ENCODE assay signal across 27 mouse cellular contexts in the genomic region with DNA sequence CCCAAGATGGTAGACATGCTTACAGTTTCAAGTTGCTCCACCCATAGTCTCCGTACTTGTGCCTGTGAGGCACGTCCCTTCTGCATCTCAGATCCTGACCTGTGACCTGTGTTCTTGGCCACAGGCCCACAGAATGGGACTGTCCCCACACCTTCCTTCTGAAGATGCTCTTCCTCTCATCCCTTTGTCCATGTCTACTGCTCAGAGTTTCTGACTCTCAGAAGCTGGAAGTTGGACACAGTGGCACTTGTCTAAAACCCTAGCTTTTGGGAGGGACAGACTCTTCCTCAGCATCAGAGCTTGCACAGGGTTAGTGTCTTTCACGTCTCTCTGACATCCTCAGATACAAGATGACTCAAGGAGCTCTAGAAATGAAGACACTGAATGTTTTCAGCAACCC. TPM values are rescaled to one million over a fixed set of nuclear protein-coding genes. Genes with fewer than 3 reads are reported as not detected.
DNase-seq lines count a peak whose midpoint lies in the region; ATAC-seq lines count a peak whose summit lies in the region.
"Had no signal": no experiment of that assay in that cellular context is flagged by ENCODE, and none has a peak within 500 bp of the region (broad histone marks: within the 10 kb centered on the region; RNA-seq: fewer than 3 reads in every experiment).

No protein-coding gene starts in this region.

- no peaks in the 10 kb centered on the region for H3K36me3 ChIP-seq in hindbrain, embryonic 15.5 days
- H3K36me3 ChIP-seq in hindbrain, embryonic 10.5 days = no peaks in the 10 kb centered on the region
- H3K36me3 ChIP-seq in neural tube, embryonic 15.5 days = no peaks in the 10 kb centered on the region
- H3K36me3 ChIP-seq: embryonic facial prominence, embryonic 12.5 days; heart, embryonic 13.5 days; kidney, embryonic 15.5 days; limb, embryonic 13.5 days had no signal

- 69% methylated on average over 3 of the region's 3 CpGs for WGBS in hindbrain, embryonic 15.5 days
- WGBS in hindbrain, embryonic 10.5 days = 75% methylated on average over 3 of the region's 3 CpGs
- 80% methylated on average over 3 of the region's 3 CpGs for WGBS in neural tube, embryonic 15.5 days

- H3K4me1 ChIP-seq in hindbrain, embryonic 15.5 days (replicated peaks) = peaks cover 19% of the 10 kb centered on the region
- peaks cover 23% of the 10 kb centered on the region for H3K4me1 ChIP-seq in hindbrain, embryonic 10.5 days (replicated peaks)
- peaks cover 25% of the 10 kb centered on the region for H3K4me1 ChIP-seq in neural tube, embryonic 15.5 days

- H3K4me2 ChIP-seq in hindbrain, embryonic 15.5 days = no peak overlapping the region
- no peak overlapping the region for H3K4me2 ChIP-seq in neural tube, embryonic 15.5 days
- H3K4me2 ChIP-seq: embryonic facial prominence, embryonic 12.5 days; heart, embryonic 13.5 days; kidney, embryonic 15.5 days; limb, embryonic 13.5 days; liver, embryonic 11.5 days had no signal

- peak overlapping the region; percentile 58; the same call in 1 of the 2 replicates for H3K27ac ChIP-seq in hindbrain, embryonic 15.5 days (replicated peaks)
- no peak overlapping the region for H3K27ac ChIP-seq in hindbrain, embryonic 10.5 days
- peak overlapping the region; percentile 48; the same call in 1 of the 2 replicates for H3K27ac ChIP-seq in neural tube, embryonic 15.5 days (replicated peaks)
- H3K27ac ChIP-seq: embryonic facial prominence, embryonic 12.5 days; gastrocnemius, adult 2 months; heart, adult 2 months; heart, embryonic 13.5 days; kidney, embryonic 15.5 days; limb, embryonic 13.5 days had no signal

- H3K4me3 ChIP-seq in hindbrain, embryonic 15.5 days = no peak overlapping the region
- H3K4me3 ChIP-seq in hindbrain, embryonic 10.5 days = no peak overlapping the region
- no peak overlapping the region for H3K4me3 ChIP-seq in neural tube, embryonic 15.5 days (replicated peaks)
- H3K4me3 ChIP-seq: embryonic facial prominence, embryonic 12.5 days; gastrocnemius, adult 2 months; heart, adult 2 months; heart, embryonic 13.5 days; kidney, embryonic 15.5 days; limb, embryonic 13.5 days; megakaryocyte, embryonic 14.5 days had no signal

- no peak for DNase-seq in hindbrain, embryonic 10.5 days (ENCODE audit: low spot score)
- DNase-seq in neural tube, embryonic 10.5 days (ENCODE audit: extremely low spot score, low spot score) = no peak
- DNase-seq in T-cell, adult 2 months (ENCODE audit: low spot score) = peak; percentile 11
- peak; percentile 72 for DNase-seq in naive thymus-derived CD4-positive, alpha-beta T cell, adult 2 months (ENCODE audit: low read depth)
- no peak for DNase-seq in kidney, postnatal 14 days
- no peak for DNase-seq in urinary bladder, postnatal 10 days (ENCODE audit: low spot score)
- DNase-seq: adrenal gland, postnatal 25 days; B cell, adult 2 months; cerebellum, adult 11-12 months; cerebellum, adult 9-11 months; gastrocnemius, adult 2 months; heart, adult 2 months; heart, postnatal 10 days; kidney, adult 11 months; kidney, postnatal 4 days; lung, postnatal 4 days; right cerebral cortex, postnatal 4 days had no signal

- H3K9me3 ChIP-seq in hindbrain, embryonic 15.5 days = no peaks in the 10 kb centered on the region
- no peaks in the 10 kb centered on the region for H3K9me3 ChIP-seq in hindbrain, embryonic 10.5 days
- no peaks in the 10 kb centered on the region for H3K9me3 ChIP-seq in neural tube, embryonic 15.5 days (replicated peaks)
- H3K9me3 ChIP-seq: embryonic facial prominence, embryonic 12.5 days; heart, embryonic 13.5 days; kidney, embryonic 15.5 days; limb, embryonic 13.5 days; megakaryocyte, embryonic 14.5 days had no signal

- H3K27me3 ChIP-seq in hindbrain, embryonic 15.5 days = no peaks in the 10 kb centered on the region
- H3K27me3 ChIP-seq in hindbrain, embryonic 10.5 days (ENCODE audit: insufficient read depth, poor library complexity, severe bottlenecking) = peaks cover 12% of the 10 kb centered on the region
- H3K27me3 ChIP-seq in neural tube, embryonic 15.5 days (replicated peaks) = no peaks in the 10 kb centered on the region
- H3K27me3 ChIP-seq: embryonic facial prominence, embryonic 12.5 days; heart, embryonic 13.5 days; kidney, embryonic 15.5 days; Patski had no signal

- no peak overlapping the region for H3K9ac ChIP-seq in hindbrain, embryonic 15.5 days
- no peak overlapping the region for H3K9ac ChIP-seq in neural tube, embryonic 15.5 days (replicated peaks)
- H3K9ac ChIP-seq: embryonic facial prominence, embryonic 12.5 days; heart, embryonic 13.5 days; kidney, embryonic 15.5 days; limb, embryonic 13.5 days had no signal

- no peak for ATAC-seq in hindbrain, embryonic 15.5 days (ENCODE audit: low FRiP score, low read depth)
- ATAC-seq in neural tube, embryonic 15.5 days (ENCODE audit: low FRiP score) = no peak
- ATAC-seq: lung, postnatal 0 days; Patski had no signal

RNA-seq across cellular contexts. Expression of gene Arl4c, which starts 6.2 kb away (rescaled TPM):
- 43.6 and 45.3 TPM in 2 replicates for polyA plus RNA-seq in hindbrain, embryonic 15.5 days (2015; fragmentation: Nextera tagmentation; extraction: Ambion mirVana)
- 18.5 and 22.2 TPM in 2 replicates for polyA plus RNA-seq in hindbrain, embryonic 10.5 days (2016; fragmentation: Nextera tagmentation; extraction: Ambion mirVana)
- polyA plus RNA-seq in neural tube, embryonic 15.5 days (2015; fragmentation: Nextera tagmentation; extraction: Ambion mirVana) = 38.1 and 43.5 TPM in 2 replicates

Comparison
In these comparisons a context has a peak if more than half of its experiments do, and no peak if none do; other contexts are left out.
1. DNase-seq: peak in T-cell, adult 2 months (single experiment) and naive thymus-derived CD4-positive, alpha-beta T cell, adult 2 months (single experiment); none in hindbrain, embryonic 10.5 days (single experiment), neural tube, embryonic 10.5 days (single experiment), kidney, postnatal 14 days (single experiment) and urinary bladder, postnatal 10 days (single experiment).